Mouse (Mus musculus): ENCODE measurements around the gene Rbpjl.

- TF ChIP-seq EP300 (IDR thresholded peaks at IDR 0.05; ENCODE audit: insufficient read depth, low read depth, low read length) (no peak), CTCF (IDR thresholded peaks at IDR 0.05) (no peak)
These were observed 35.3 kb downstream of the Rbpjl start for GRCm38 (mm10) chr2:164438257-164438656.
